Mouse (Mus musculus) fibroblast of lung, adult 2 months (primary cell): Measurements from ENCODE around the gene P3h3.
"Not testable (repeated sequence)": the region's sequence is repeated elsewhere in the genome, so short reads cannot be mapped to it uniquely, and the experiment has no call there.

Experiments used
- DNase-seq: peaks from one replicate; pipeline ENCODE4 v3.0.0-alpha.2; 2011; ENCODE audit warnings: low read depth

Gene P3h3

GRCm38 (mm10) chr6:124856916-124857839, at the start of gene P3h3:
Gene P3h3, minus strand, starts transcription at chr6:124857752.
- peak; percentile 68 for DNase-seq

GRCm38 (mm10) chr6:124904991-124905860, 47.7 kb upstream of the P3h3 start:
- no peak for DNase-seq

- peak; percentile 69 for DNase-seq
These were observed 46.8 kb upstream of the P3h3 start for GRCm38 (mm10) chr6:124904161-124904981.

DNA sequence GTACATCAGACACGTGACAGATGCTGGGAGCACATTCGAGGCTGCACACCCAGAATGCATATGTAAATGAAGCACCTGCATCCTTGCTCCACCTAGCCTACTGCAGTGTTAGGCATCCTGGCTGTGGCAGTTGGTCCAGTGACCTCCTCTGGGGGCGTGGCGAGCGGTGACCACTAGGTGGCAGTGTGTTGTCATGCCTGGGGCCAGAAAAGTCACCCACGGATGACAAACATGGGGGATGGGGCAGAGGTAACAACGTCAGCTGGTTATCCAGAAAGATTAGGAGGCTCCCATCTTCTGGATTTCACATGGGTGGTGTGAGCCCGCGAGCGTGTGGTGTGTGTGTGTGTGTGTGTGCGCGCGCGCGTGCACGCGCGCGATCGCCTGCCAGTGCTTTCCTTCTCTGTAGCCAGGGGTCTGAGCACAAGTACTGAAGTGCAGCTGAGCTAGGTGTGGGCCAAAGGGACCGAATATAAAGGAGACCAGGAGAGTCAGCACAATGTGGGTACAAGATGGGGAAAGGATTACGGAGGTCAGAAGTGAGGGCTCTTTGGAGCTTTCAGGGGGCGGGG, 46.1 kb upstream of the P3h3 start:
- peak; percentile 65 for DNase-seq

DNA sequence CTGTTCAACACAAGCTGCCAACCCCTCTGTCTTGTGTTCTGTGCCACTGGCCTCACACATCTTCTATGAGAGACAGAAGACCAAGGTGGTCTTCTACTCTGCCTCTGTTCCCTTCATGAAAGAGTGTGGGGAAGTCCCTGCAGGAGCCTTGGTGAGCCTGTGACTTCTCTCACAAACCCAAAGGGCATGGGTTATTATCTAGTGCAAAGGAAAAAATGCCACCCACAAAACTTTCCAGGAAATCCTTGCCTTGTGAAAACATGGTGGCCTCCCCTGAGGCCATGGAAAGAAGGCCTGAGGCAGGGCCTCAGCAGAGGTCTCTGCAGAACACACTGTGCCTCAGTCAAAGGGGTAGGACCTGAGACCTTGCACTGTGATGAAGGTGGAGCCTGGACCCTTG, 44.3 kb upstream of the P3h3 start:
- no peak for DNase-seq

DNA sequence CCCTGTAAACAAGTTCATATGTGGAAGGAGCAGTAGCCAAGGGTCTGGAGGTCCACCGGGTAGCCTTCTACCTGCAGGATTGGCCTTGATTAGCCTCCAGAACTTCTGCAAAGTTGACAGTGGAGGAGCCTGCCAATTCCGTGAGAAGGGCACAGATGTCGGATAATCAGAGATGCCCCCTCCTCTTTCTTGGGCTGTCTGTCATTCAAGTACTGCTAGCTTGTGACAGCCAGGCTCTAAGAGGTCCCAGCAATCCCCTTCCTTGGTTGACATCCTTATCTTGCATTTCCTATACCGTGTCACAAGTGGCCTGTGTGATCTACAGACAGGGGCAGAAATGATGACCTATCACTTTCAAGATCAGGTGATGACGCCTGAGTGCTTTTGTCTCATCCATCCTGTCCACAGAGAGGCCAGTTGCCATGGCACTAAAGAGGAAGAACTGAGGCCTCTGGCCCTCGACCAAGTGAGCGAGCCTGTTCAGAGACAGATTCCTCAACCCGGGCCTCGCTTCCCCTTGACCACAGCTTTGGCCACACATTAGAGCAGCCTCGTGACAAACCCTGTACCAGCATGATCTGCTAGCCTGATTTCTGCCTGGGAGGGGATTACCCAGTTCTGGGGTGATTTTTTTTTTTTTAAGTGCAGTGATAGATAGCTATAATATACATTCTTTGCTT, 43.4 kb upstream of the P3h3 start:
- DNase-seq = no peak

DNA sequence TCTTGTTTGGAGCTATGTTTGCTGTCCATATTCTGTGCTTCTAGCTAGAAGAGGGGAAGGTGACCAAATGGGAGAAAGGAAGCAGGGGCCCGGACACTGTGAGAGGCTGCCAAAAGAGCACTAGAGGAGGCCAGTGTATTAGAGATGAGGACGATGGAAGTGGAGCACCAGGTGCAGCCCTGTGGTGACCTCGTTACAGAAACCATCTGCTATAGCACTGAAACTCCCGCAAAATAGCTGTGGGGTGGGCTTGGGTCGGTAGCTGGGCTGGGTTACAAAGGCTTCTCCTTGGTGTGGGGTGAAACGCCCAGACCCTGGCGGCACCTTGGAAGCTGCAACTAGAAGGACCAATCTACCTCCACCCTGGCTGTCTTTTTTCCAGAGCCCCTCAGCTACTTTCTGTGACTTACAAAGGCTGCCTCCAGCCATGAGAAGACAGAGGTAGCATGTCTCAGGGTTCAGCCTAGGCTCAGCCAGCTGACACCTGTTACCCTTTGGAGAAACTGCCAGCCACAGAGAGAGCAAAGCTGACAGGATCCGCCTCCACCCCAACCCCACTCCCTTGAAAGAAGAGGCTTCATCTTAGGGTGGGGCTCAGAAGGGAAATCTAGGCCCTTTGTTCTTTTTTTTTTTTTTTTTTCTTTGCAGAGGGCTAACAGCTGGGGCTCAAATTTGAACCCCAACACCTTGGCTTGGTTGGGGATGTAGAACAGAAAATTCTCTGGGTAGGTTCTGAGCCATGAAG, 42.7 kb upstream of the P3h3 start:
- DNase-seq = no peak

- DNase-seq = no peak
These were observed 40.8 kb upstream of the P3h3 start for GRCm38 (mm10) chr6:124898359-124898758.

GRCm38 (mm10) chr6:124894113-124894512, 36.6 kb upstream of the P3h3 start:
- not testable (repeated sequence) for DNase-seq

- DNase-seq = no peak
These were observed 33.4 kb upstream of the P3h3 start for GRCm38 (mm10) chr6:124890997-124891396.

- no peak for DNase-seq
These were observed 31.1 kb upstream of the P3h3 start for GRCm38 (mm10) chr6:124888555-124889125.

GRCm38 (mm10) chr6:124887986-124888385, 30.4 kb upstream of the P3h3 start, which contains the start of gene Cd4:
Gene Cd4, minus strand, starts transcription at chr6:124888221.
- no peak for DNase-seq

GRCm38 (mm10) chr6:124885956-124886381, 28.4 kb upstream of the P3h3 start:
- DNase-seq = no peak

DNA sequence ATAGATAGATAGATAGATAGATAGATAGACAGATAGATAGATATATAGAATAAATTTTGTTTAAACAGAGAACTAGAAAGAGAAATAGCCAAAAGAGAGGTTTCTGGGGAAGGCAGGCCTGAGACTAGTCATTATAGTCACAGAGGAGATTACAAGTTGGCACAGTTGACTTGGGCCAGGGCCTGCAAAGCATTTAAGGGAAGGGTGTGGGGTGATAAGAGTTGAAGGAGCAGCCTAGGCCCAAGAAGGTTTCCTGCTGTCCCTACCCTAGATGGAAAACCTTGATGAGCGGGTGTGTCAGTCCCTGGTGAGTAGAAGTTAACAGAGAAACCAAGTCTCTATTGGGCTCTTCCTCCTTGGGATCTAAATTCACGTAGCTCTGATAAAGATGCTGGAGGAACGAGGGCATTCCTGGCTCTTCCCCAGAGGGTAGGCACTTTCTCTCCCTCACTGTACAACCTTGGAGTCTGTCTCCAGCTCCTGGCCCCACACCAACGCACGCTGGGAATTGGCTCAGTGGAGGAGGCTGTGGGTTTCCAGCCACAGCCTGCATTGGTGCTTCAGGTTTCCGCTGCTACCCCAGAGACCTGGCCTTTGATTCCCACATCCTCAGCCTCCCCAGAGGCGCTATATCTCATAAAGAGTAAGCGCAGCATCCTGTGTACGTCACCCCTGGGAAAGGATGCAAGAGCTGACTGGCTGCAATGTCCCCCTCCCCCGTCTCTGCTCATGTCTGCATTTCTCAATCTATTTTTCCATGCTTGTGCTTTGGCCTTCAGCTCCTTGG, 27.4 kb upstream of the P3h3 start:
- DNase-seq = no peak

DNA sequence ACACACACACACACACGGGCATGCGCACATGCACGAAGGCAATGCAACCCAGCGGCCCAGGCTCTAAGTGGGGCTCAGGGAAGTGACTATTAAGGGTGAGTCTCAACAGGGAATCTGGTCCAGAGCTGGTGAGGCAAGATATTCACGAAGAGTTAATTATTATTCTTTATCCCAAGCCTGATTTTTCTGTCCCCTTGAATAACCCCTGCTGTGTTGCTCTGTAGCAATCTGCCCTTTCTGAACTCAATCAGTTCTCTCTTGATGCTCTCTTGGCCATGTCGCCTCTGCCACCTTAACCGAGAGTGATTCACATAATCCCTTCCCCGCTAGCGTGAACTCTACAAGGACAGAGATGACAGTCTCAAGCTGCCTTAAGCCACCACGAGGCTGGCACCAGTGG, 25.8 kb upstream of the P3h3 start:
- DNase-seq = no peak

- no peak for DNase-seq
These were observed 24.3 kb upstream of the P3h3 start for GRCm38 (mm10) chr6:124881821-124882220.

DNA sequence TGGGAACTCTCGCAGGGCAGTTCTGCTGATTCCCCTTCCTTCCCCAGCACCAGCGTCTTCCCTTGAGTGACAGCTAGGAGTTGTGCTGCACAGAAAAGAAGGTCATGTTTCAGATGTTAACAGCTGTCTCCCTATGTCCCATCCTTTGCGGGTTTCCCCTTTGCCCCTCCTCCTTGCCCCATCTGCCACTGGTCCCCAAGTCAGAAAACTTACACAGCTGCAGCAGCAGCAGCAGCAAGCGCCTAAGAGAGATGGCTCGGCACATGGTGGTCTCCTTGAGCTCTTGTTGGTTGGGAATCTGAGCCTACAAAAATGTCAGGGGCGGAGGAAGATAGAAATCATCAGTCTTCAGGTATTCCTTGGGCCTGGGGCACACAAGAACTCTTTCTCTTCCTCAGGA, 21.8 kb upstream of the P3h3 start:
- no peak for DNase-seq

DNA sequence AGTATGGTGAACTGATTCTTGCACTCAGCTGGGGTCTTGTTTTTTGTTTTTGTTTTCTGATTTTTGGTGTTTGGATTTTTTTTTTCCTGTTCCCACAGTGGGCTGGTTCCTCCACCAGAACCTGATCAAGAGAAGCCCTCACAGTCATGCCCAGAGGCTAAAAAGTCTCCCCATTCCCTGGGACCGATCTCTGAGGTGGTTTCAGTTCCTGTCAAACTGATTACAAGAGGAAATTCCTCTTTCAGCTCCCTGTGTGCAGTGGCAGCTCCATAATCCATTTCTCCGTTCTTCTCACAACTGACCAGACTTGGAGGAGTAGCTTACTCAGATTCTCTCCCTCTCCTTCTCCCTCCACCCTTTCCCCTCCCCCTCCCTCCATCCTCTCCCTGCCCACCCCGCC, 16.8 kb upstream of the P3h3 start:
- no peak for DNase-seq

- no peak for DNase-seq
These were observed 9.0 kb upstream of the P3h3 start for GRCm38 (mm10) chr6:124866560-124866959.
